Comparison of ENCODE assay signal across 8 mouse cellular contexts in the genomic region with DNA sequence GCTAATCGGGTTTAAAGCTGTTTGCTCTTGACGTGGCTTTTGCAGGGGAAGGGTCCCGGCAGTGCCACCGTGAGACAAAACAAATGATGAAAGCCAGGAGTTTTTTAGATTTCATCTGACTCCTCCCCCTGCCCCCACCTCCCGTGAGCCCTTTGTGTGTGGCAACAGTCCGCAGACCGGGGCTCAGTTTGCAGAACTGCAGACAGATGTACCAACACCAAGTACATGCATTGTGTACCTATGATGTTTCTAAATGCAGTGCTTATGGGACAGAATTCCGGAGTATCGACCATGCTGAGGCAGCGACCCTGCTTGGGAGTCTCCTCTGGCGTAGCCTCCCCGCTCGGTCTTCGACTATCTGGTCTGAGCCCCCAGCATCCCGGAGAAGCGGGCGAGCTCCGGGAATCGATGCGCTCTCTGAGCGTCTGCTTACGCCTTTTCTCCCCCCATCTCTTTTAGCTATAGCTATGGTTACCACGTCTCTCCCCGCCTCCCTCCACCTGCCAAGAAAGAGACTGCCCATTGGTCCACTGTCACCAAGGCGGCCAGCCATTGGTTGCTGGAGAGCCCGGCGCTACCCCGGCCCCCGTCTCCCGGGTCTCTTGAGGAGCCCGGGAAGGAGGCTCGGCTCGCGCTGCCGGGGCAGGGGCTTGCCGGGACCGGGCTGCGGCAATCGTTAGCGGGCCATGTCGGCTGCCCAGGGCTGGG. TPM values are rescaled to one million over a fixed set of nuclear protein-coding genes. Genes with fewer than 3 reads are reported as not detected.
DNase-seq lines count a peak whose midpoint lies in the region; ATAC-seq lines count a peak whose summit lies in the region.

Klhdc10 (plus strand) TSS at position 561 of the 708 bp plus-strand sequence.

- H3K36me3 ChIP-seq in heart, embryonic 10.5 days, result no peaks in the 10 kb centered on the region
- peaks cover 4% of the 10 kb centered on the region; the same call in 1 of the 2 replicates for H3K36me3 ChIP-seq in kidney, embryonic 15.5 days

- H3K4me3 ChIP-seq in heart, embryonic 10.5 days, result peak within 1 kb of the TSS; percentile 100
- H3K4me3 ChIP-seq in kidney, embryonic 15.5 days (replicated peaks), result peak within 1 kb of the TSS; percentile 83

- no peaks in the 10 kb centered on the region for H3K27me3 ChIP-seq in heart, embryonic 10.5 days (ENCODE audit: insufficient read depth, poor library complexity, severe bottlenecking)
- H3K27me3 ChIP-seq in kidney, embryonic 15.5 days, result no peaks in the 10 kb centered on the region

- H3K4me1 ChIP-seq in heart, embryonic 10.5 days, result peaks cover 4% of the 10 kb centered on the region; the same call in 1 of the 2 replicates
- peaks cover 25% of the 10 kb centered on the region for H3K4me1 ChIP-seq in kidney, embryonic 15.5 days

- H3K9ac ChIP-seq in kidney, embryonic 15.5 days, result peak within 1 kb of the TSS; percentile 92

- ATAC-seq in erythroblast, adult 5-6 weeks (replicated peaks; ENCODE audit: low FRiP score, poor library complexity, severe bottlenecking), result peak; percentile 96
- peak; percentile 100 for ATAC-seq in kidney, embryonic 15.5 days (replicated peaks; ENCODE audit: low FRiP score)
- peak; percentile 96 for ATAC-seq in monocyte, adult 5-6 weeks (replicated peaks; ENCODE audit: insufficient number of reproducible peaks, low FRiP score, low TSS enrichment, poor library complexity, severe bottlenecking)

- H3K9me3 ChIP-seq in heart, embryonic 10.5 days, result no peaks in the 10 kb centered on the region
- no peaks in the 10 kb centered on the region for H3K9me3 ChIP-seq in kidney, embryonic 15.5 days (replicated peaks)

- H3K4me2 ChIP-seq in kidney, embryonic 15.5 days, result peak within 1 kb of the TSS; percentile 59

- peak; percentile 99 to 100 for DNase-seq in B cell, adult 2 months
- DNase-seq in brain, adult 2 months (ENCODE audit: low read depth, low spot score), result peak; percentile 100
- DNase-seq in heart, embryonic 10.5 days (ENCODE audit: low spot score), result peak; percentile 99
- DNase-seq in liver, result peak; percentile 98
- peak; percentile 96 to 97 for DNase-seq in spleen, postnatal 4 days (ENCODE audit: low spot score in 2 of 2)

- under 1% methylated on average over 41 of the region's 41 CpGs for WGBS in heart, embryonic 10.5 days
- under 1% methylated on average over 41 of the region's 41 CpGs for WGBS in kidney, embryonic 15.5 days

- peak within 1 kb of the TSS; percentile 98 for H3K27ac ChIP-seq in heart, embryonic 10.5 days
- H3K27ac ChIP-seq in kidney, embryonic 15.5 days, result peak within 1 kb of the TSS; percentile 96

RNA-seq across cellular contexts. Expression of gene Klhdc10, which starts in this region (rescaled TPM):
- total RNA-seq in erythroblast, adult 5-6 weeks (2015; ENCODE audit: low replicate concordance), result 7.5 and 7.7 TPM in 2 replicates
- total RNA-seq in erythroblast, adult 5-6 weeks (2017; ENCODE audit: low replicate concordance), result 12.1 and 18.4 TPM in 2 replicates
- 30.9 and 33.8 TPM in 2 replicates for polyA plus RNA-seq in heart, embryonic 10.5 days (2016; fragmentation: Nextera tagmentation; extraction: Ambion mirVana)
- 28.6 and 33.2 TPM in 2 replicates for polyA plus RNA-seq in kidney, embryonic 15.5 days (2015; fragmentation: Nextera tagmentation; extraction: Ambion mirVana)
- total RNA-seq in monocyte, adult 5-6 weeks (2017), result 18.1 to 20.3 TPM (median 19.7 TPM) in 3 replicates

Comparison
In these comparisons a context has a peak if more than half of its experiments do, and no peak if none do; other contexts are left out.
1. Peak in every context shown above with its lines: DNase-seq, ATAC-seq, H3K4me3 ChIP-seq and H3K27ac ChIP-seq.